Mouse (Mus musculus) liver, embryonic 14.5 days (tissue): ENCODE measurements around the gene Cyp17a1.

Experiments
- CTCF ChIP-seq: IDR thresholded peaks from 2 replicates; pipeline ENCODE4 v1.5.1; 2016; ENCODE audit warnings: antibody characterized with exemption, low read depth, control low read depth
- EP300 ChIP-seq: IDR thresholded peaks from 2 replicates; pipeline ENCODE4 v1.6.1; 2016; ENCODE audit warnings: antibody characterized with exemption, low read depth

GRCm38 (mm10) chr19:46629807-46630206 is 43.2 kb downstream of the Cyp17a1 start:
- no peak for TF ChIP-seq CTCF
- TF ChIP-seq EP300 = no peak
